Mouse (Mus musculus): Measurements from ENCODE around the gene Slc7a7. TPM values are rescaled to one million over a fixed set of nuclear protein-coding genes. Genes with fewer than 3 reads are reported as not detected.
A peak's percentile ranks its signal among the peaks of the same experiment; 100 is the strongest.

Gene Slc7a7
- polyA plus RNA-seq, 1 experiment: 341 TPM

- Histone ChIP-seq H3K27ac (ENCODE audit: insufficient read depth, low read depth, low read length) (no peak overlapping the region), H3K27me3 (ENCODE audit: control insufficient read depth, insufficient read depth, low read length) (no peaks in the 10 kb centered on the region; the same call in 1 of the 2 replicates), H3K4me1 (ENCODE audit: control insufficient read depth, insufficient read depth, insufficient read length, low read length) (peaks cover 7% of the 10 kb centered on the region), H3K36me3 (ENCODE audit: control insufficient read depth, insufficient read depth, low read length) (peaks cover 5% of the 10 kb centered on the region; the same call in 1 of the 2 replicates), H3K4me3 (ENCODE audit: low read depth, low read length) (no peak overlapping the region)
- WGBS: 80% methylated on average over 5 of the region's 5 CpGs
- TF ChIP-seq POLR2A (IDR thresholded peaks at IDR 0.05; ENCODE audit: low read depth, low read length): no peak
- no peak for TF ChIP-seq CTCF (IDR thresholded peaks at IDR 0.05; ENCODE audit: extremely low read depth, insufficient read length, insufficient replicate concordance, low read depth, low read length)
Measured at GRCm38 (mm10) chr14:54428421-54428820, 10.8 kb upstream of the Slc7a7 start.

- H3K4me1 ChIP-seq (ENCODE audit: control insufficient read depth, insufficient read depth, insufficient read length, low read length): peaks cover 6% of the 10 kb centered on the region
- 75% methylated on average over 7 of the region's 7 CpGs for WGBS
- H3K27me3 ChIP-seq (ENCODE audit: control insufficient read depth, insufficient read depth, low read length): no peaks in the 10 kb centered on the region; the same call in 1 of the 2 replicates
- no peak overlapping the region for H3K27ac ChIP-seq (ENCODE audit: insufficient read depth, low read depth, low read length)
- H3K4me3 ChIP-seq (ENCODE audit: low read depth, low read length): no peak overlapping the region
- TF ChIP-seq CTCF (IDR thresholded peaks at IDR 0.05; ENCODE audit: extremely low read depth, insufficient read length, insufficient replicate concordance, low read depth, low read length) (no peak), POLR2A (IDR thresholded peaks at IDR 0.05; ENCODE audit: low read depth, low read length) (no peak)
- H3K36me3 ChIP-seq (ENCODE audit: control insufficient read depth, insufficient read depth, low read length): peaks cover 5% of the 10 kb centered on the region; the same call in 1 of the 2 replicates
Measured at GRCm38 (mm10) chr14:54427696-54428095, 10.1 kb upstream of the Slc7a7 start.

GRCm38 (mm10) chr14:54426689-54427398 is 9.3 kb upstream of the Slc7a7 start, which contains the start of gene Mrpl52:
Mrpl52 (plus strand) TSS chr14:54426909.
- under 1% methylated on average over 48 of the region's 48 CpGs for WGBS
- Histone ChIP-seq H3K4me1 (ENCODE audit: control insufficient read depth, insufficient read depth, insufficient read length, low read length) (peaks cover 3% of the 10 kb centered on the region; the same call in 1 of the 2 replicates), H3K4me3 (ENCODE audit: low read depth, low read length) (peak within 1 kb of the TSS; percentile 71), H3K36me3 (ENCODE audit: control insufficient read depth, insufficient read depth, low read length) (peaks cover 5% of the 10 kb centered on the region; the same call in 1 of the 2 replicates), H3K27ac (ENCODE audit: insufficient read depth, low read depth, low read length) (peak within 1 kb of the TSS; percentile 85), H3K27me3 (ENCODE audit: control insufficient read depth, insufficient read depth, low read length) (no peaks in the 10 kb centered on the region; the same call in 1 of the 2 replicates)
- TF ChIP-seq CTCF (IDR thresholded peaks at IDR 0.05; ENCODE audit: extremely low read depth, insufficient read length, insufficient replicate concordance, low read depth, low read length) (no peak), POLR2A (IDR thresholded peaks at IDR 0.05; ENCODE audit: low read depth, low read length) (peak; percentile 77)

GRCm38 (mm10) chr14:54426003-54426688 is 8.6 kb upstream of the Slc7a7 start:
- no peaks in the 10 kb centered on the region for H3K27me3 ChIP-seq (ENCODE audit: control insufficient read depth, insufficient read depth, low read length)
- WGBS: 29% methylated on average over 14 of the region's 14 CpGs
- H3K4me1 ChIP-seq (ENCODE audit: control insufficient read depth, insufficient read depth, insufficient read length, low read length): peaks cover 3% of the 10 kb centered on the region; the same call in 1 of the 2 replicates
- H3K4me3 ChIP-seq (ENCODE audit: low read depth, low read length): peak overlapping the region; percentile 71
- TF ChIP-seq POLR2A (IDR thresholded peaks at IDR 0.05; ENCODE audit: low read depth, low read length): no peak
- no peak for TF ChIP-seq CTCF (IDR thresholded peaks at IDR 0.05; ENCODE audit: extremely low read depth, insufficient read length, insufficient replicate concordance, low read depth, low read length)
- peak overlapping the region; percentile 85 for H3K27ac ChIP-seq (ENCODE audit: insufficient read depth, low read depth, low read length)
- peaks cover 5% of the 10 kb centered on the region; the same call in 1 of the 2 replicates for H3K36me3 ChIP-seq (ENCODE audit: control insufficient read depth, insufficient read depth, low read length)

- no peak overlapping the region for H3K4me3 ChIP-seq (ENCODE audit: low read depth, low read length)
- 86% methylated on average over 1 of the region's 1 CpGs for WGBS
- no peaks in the 10 kb centered on the region for H3K27me3 ChIP-seq (ENCODE audit: control insufficient read depth, insufficient read depth, low read length)
- peaks cover 5% of the 10 kb centered on the region; the same call in 1 of the 2 replicates for H3K36me3 ChIP-seq (ENCODE audit: control insufficient read depth, insufficient read depth, low read length)
- no peak overlapping the region for H3K27ac ChIP-seq (ENCODE audit: insufficient read depth, low read depth, low read length)
- no peak for TF ChIP-seq CTCF (IDR thresholded peaks at IDR 0.05; ENCODE audit: extremely low read depth, insufficient read length, insufficient replicate concordance, low read depth, low read length)
- TF ChIP-seq POLR2A (IDR thresholded peaks at IDR 0.05; ENCODE audit: low read depth, low read length): no peak
- H3K4me1 ChIP-seq (ENCODE audit: control insufficient read depth, insufficient read depth, insufficient read length, low read length): peaks cover 1% of the 10 kb centered on the region; the same call in 1 of the 2 replicates
Measured at GRCm38 (mm10) chr14:54425540-54425939, 8.0 kb upstream of the Slc7a7 start.

GRCm38 (mm10) chr14:54424634-54425033 is 7.1 kb upstream of the Slc7a7 start:
- TF ChIP-seq CTCF (IDR thresholded peaks at IDR 0.05; ENCODE audit: extremely low read depth, insufficient read length, insufficient replicate concordance, low read depth, low read length): no peak
- no peak for TF ChIP-seq POLR2A (IDR thresholded peaks at IDR 0.05; ENCODE audit: low read depth, low read length)
- no peak overlapping the region for H3K27ac ChIP-seq (ENCODE audit: insufficient read depth, low read depth, low read length)
- no peaks in the 10 kb centered on the region for H3K27me3 ChIP-seq (ENCODE audit: control insufficient read depth, insufficient read depth, low read length)
- no peaks in the 10 kb centered on the region; the same call in 1 of the 2 replicates for H3K4me1 ChIP-seq (ENCODE audit: control insufficient read depth, insufficient read depth, insufficient read length, low read length)
- no peak overlapping the region for H3K4me3 ChIP-seq (ENCODE audit: low read depth, low read length)
- 27% methylated on average over 1 of the region's 1 CpGs for WGBS
- peaks cover 5% of the 10 kb centered on the region; the same call in 1 of the 2 replicates for H3K36me3 ChIP-seq (ENCODE audit: control insufficient read depth, insufficient read depth, low read length)

- H3K4me1 ChIP-seq (ENCODE audit: control insufficient read depth, insufficient read depth, insufficient read length, low read length): no peaks in the 10 kb centered on the region; the same call in 1 of the 2 replicates
- no peak overlapping the region for H3K27ac ChIP-seq (ENCODE audit: insufficient read depth, low read depth, low read length)
- H3K27me3 ChIP-seq (ENCODE audit: control insufficient read depth, insufficient read depth, low read length): no peaks in the 10 kb centered on the region
- H3K36me3 ChIP-seq (ENCODE audit: control insufficient read depth, insufficient read depth, low read length): no peaks in the 10 kb centered on the region
- no peak for TF ChIP-seq POLR2A (IDR thresholded peaks at IDR 0.05; ENCODE audit: low read depth, low read length)
- TF ChIP-seq CTCF (IDR thresholded peaks at IDR 0.05; ENCODE audit: extremely low read depth, insufficient read length, insufficient replicate concordance, low read depth, low read length): peak; percentile 49; the same call in 1 of the 2 replicates
- no peak overlapping the region for H3K4me3 ChIP-seq (ENCODE audit: low read depth, low read length)
- 61% methylated on average over 5 of the region's 5 CpGs for WGBS
Measured at GRCm38 (mm10) chr14:54423406-54423805, 5.8 kb upstream of the Slc7a7 start.

All from small intestine, adult 2 months (tissue).